ENCODE assay signal across 8 mouse cellular contexts in the genomic region with DNA sequence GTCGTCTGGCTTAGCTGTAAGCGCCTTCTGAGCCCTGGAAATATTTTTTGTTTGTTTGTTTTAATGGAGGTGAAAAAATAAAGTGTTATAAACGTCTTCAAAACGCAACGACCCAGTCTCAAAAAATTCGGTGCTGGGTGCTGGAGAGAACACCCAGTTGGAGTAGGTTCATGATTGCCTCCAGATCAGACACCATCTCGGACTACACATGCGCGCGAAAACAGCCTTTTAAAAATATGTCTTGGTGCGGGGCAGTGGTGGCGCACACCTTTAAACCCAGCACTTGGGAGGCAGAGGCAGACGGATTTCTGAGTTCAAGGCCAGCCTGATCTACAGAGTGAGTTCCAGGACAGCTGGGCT. TPM values are rescaled to one million over a fixed set of nuclear protein-coding genes. Genes with fewer than 3 reads are reported as not detected.
DNase-seq lines count a peak whose midpoint lies in the region; ATAC-seq and TF ChIP-seq lines count a peak whose summit lies in the region.

No protein-coding gene starts in this region.

- H3K9ac ChIP-seq in hindbrain, embryonic 12.5 days, result peak overlapping the region; percentile 92
- H3K9ac ChIP-seq in stomach, embryonic 14.5 days (replicated peaks; ENCODE audit: low read depth, low read length), result peak overlapping the region; percentile 82

- 0 out of 2 replicates have a peak, but pooled peaks cover 10% of the 10 kb centered on the region for H3K36me3 ChIP-seq in hindbrain, embryonic 12.5 days
- peaks cover 17% of the 10 kb centered on the region for H3K36me3 ChIP-seq in stomach, embryonic 14.5 days (ENCODE audit: control insufficient read depth, insufficient read depth, low read length)

- TF ChIP-seq CTCF in gastrocnemius, adult 2 months (IDR thresholded peaks at IDR 0.05), result no peak
- TF ChIP-seq CTCF in lung, adult 2 months (IDR thresholded peaks at IDR 0.05; ENCODE audit: insufficient read depth, low read length), result no peak

- no peak for TF ChIP-seq POLR2A in lung, adult 2 months (IDR thresholded peaks at IDR 0.05; ENCODE audit: borderline replicate concordance, extremely low read depth, low read depth, low read length)

- peak overlapping the region; percentile 97 for H3K4me3 ChIP-seq in gastrocnemius, adult 2 months
- H3K4me3 ChIP-seq in brown adipose tissue, adult 24 weeks (ENCODE audit: insufficient read depth, low read depth, low read length), result peak overlapping the region; percentile 77
- peak overlapping the region; percentile 93 for H3K4me3 ChIP-seq in hindbrain, embryonic 12.5 days
- H3K4me3 ChIP-seq in lung, adult 2 months (replicated peaks; ENCODE audit: extremely low read depth, low read depth, low read length), result peak overlapping the region; percentile 67
- H3K4me3 ChIP-seq in stomach, embryonic 14.5 days (ENCODE audit: low read depth, low read length), result peak overlapping the region; percentile 83

- no peaks in the 10 kb centered on the region for H3K9me3 ChIP-seq in hindbrain, embryonic 12.5 days (replicated peaks)
- H3K9me3 ChIP-seq in stomach, embryonic 14.5 days (ENCODE audit: control insufficient read depth, low read depth, low read length), result no peaks in the 10 kb centered on the region

- peak overlapping the region; percentile 97 for H3K27ac ChIP-seq in gastrocnemius, adult 2 months
- H3K27ac ChIP-seq in brown adipose tissue, adult 24 weeks (replicated peaks; ENCODE audit: low read depth, low read length), result peak overlapping the region; percentile 73
- H3K27ac ChIP-seq in hindbrain, embryonic 12.5 days, result peak overlapping the region; percentile 84; the same call in 1 of the 2 replicates
- H3K27ac ChIP-seq in stomach, embryonic 14.5 days (ENCODE audit: low read length), result no peak overlapping the region; the same call in 1 of the 2 replicates

- H3K4me1 ChIP-seq in brown adipose tissue, adult 24 weeks (ENCODE audit: control insufficient read depth, insufficient read depth, insufficient read length, low read length), result peaks cover 5% of the 10 kb centered on the region; the same call in 1 of the 2 replicates
- peaks cover 22% of the 10 kb centered on the region for H3K4me1 ChIP-seq in hindbrain, embryonic 12.5 days
- peaks cover 7% of the 10 kb centered on the region for H3K4me1 ChIP-seq in lung, adult 2 months (ENCODE audit: control insufficient read depth, insufficient read depth, low read length)
- H3K4me1 ChIP-seq in stomach, embryonic 14.5 days (ENCODE audit: control insufficient read depth, insufficient read depth, low read length), result peaks cover 20% of the 10 kb centered on the region

- ATAC-seq in hindbrain, embryonic 12.5 days (ENCODE audit: low FRiP score), result 0 out of 2 replicates have a peak, but pooled peaks have one; percentile 3
- no peak for ATAC-seq in stomach, embryonic 14.5 days (ENCODE audit: insufficient number of reproducible peaks, insufficient read depth, low FRiP score, low read depth)

- 5% methylated on average over 13 of the region's 13 CpGs for whole genome bisulfite sequencing in hindbrain, embryonic 12.5 days
- 3% methylated on average over 13 of the region's 13 CpGs for WGBS in lung, adult 2 months
- WGBS in stomach, embryonic 14.5 days, result 4% methylated on average over 13 of the region's 13 CpGs

- peak overlapping the region; percentile 76 for H3K4me2 ChIP-seq in hindbrain, embryonic 12.5 days (replicated peaks)
- H3K4me2 ChIP-seq in stomach, embryonic 14.5 days (replicated peaks; ENCODE audit: low read depth, low read length), result peak overlapping the region; percentile 65

- intact Hi-C loops in gastrocnemius, adult 2 months (cut with DNase I), result loop anchor here (2.0 to 5.0 kb wide), 3 partner anchors 18 to 114 kb away; partner anchors contain the start of genes Mfn1 and Pik3ca
- intact Hi-C loops in gastrocnemius, postnatal 36 days (cut with DNase I), result loop anchor here (5.0 kb wide), 1 partner anchor 196 kb away; the partner anchor contains the start of gene Actl6a

- no peak for DNase-seq in gastrocnemius, adult 2 months
- no peak for DNase-seq in gastrocnemius, postnatal 36 days
- DNase-seq in A20 (ENCODE audit: low read depth, low spot score), result peak; percentile 76
- peak; percentile 17 for DNase-seq in lung, adult 2 months
- DNase-seq in testis, postnatal 14 days (ENCODE audit: low spot score), result no peak

- H3K27me3 ChIP-seq in hindbrain, embryonic 12.5 days, result no peaks in the 10 kb centered on the region
- no peaks in the 10 kb centered on the region for H3K27me3 ChIP-seq in stomach, embryonic 14.5 days (ENCODE audit: control insufficient read depth, insufficient read depth, low read length)

RNA-seq across cellular contexts. Expression of gene Zfp639, which starts 1.1 kb away (rescaled TPM):
- 10 to 100 TPM; 31.8 to 33.1 TPM for total RNA-seq in gastrocnemius, adult 2 months (2021)
- 10 to 100 TPM; 25.8 TPM for total RNA-seq in gastrocnemius, postnatal 36 days (2021)
- polyA plus RNA-seq in brown adipose tissue, adult 24 weeks (2012; ENCODE audit: insufficient read depth, insufficient read length, missing spikeins), result 26.8 and 28.5 TPM in 2 replicates
- 40.9 and 43.9 TPM in 2 replicates for polyA plus RNA-seq in hindbrain, embryonic 12.5 days (2016; fragmentation: Nextera tagmentation; extraction: Ambion mirVana)
- polyA plus RNA-seq in lung, adult 2 months (2012; rRNA removed), result 21.6 and 33.8 TPM in 2 replicates
- 39.8 and 46.5 TPM in 2 replicates for polyA plus RNA-seq in stomach, embryonic 14.5 days (2014; fragmentation: Nextera tagmentation; extraction: Ambion mirVana)

RNA-seq across cellular contexts. Expression of gene Mfn1, which starts 18.1 kb away (rescaled TPM):
- total RNA-seq in gastrocnemius, adult 2 months (2021), result 100 to 1,000 TPM; 216 to 304 TPM
- 100 to 1,000 TPM; 205 to 239 TPM for total RNA-seq in gastrocnemius, postnatal 36 days (2021)
- polyA plus RNA-seq in brown adipose tissue, adult 24 weeks (2012; ENCODE audit: insufficient read depth, insufficient read length, missing spikeins), result 56.6 and 59.9 TPM in 2 replicates
- polyA plus RNA-seq in hindbrain, embryonic 12.5 days (2016; fragmentation: Nextera tagmentation; extraction: Ambion mirVana), result 48.4 and 55.3 TPM in 2 replicates
- 8.0 and 12.4 TPM in 2 replicates for polyA plus RNA-seq in lung, adult 2 months (2012; rRNA removed)
- polyA plus RNA-seq in stomach, embryonic 14.5 days (2014; fragmentation: Nextera tagmentation; extraction: Ambion mirVana), result 30.3 and 37.9 TPM in 2 replicates

RNA-seq across cellular contexts. Expression of gene Kcnmb3, which starts 19.1 kb away (rescaled TPM):
- total RNA-seq in gastrocnemius, adult 2 months (2021), result not detected
- total RNA-seq in gastrocnemius, postnatal 36 days (2021), result under 1 TPM in 1 of 2 experiments, not detected in 1; 0.35 TPM
- polyA plus RNA-seq in brown adipose tissue, adult 24 weeks (2012; ENCODE audit: insufficient read depth, insufficient read length, missing spikeins), result not detected in 2 replicates
- 0.12 and 0.13 TPM in 2 replicates for polyA plus RNA-seq in hindbrain, embryonic 12.5 days (2016; fragmentation: Nextera tagmentation; extraction: Ambion mirVana)
- 0.08 TPM in 1 of 2 replicates, not detected in the other for polyA plus RNA-seq in lung, adult 2 months (2012; rRNA removed)
- polyA plus RNA-seq in stomach, embryonic 14.5 days (2014; fragmentation: Nextera tagmentation; extraction: Ambion mirVana), result 0.20 TPM in 1 of 2 replicates, not detected in the other

Comparison
In these comparisons a context has a peak if more than half of its experiments do, and no peak if none do; other contexts are left out.
1. DNase-seq: peak in A20 (single experiment) and lung, adult 2 months (single experiment); none in gastrocnemius, adult 2 months (single experiment), gastrocnemius, postnatal 36 days (0 of 2) and testis, postnatal 14 days (single experiment).
2. Peak in every context shown above with its lines, with median percentiles within 50 percentile points of each other: H3K4me3 ChIP-seq.